8 mouse cellular contexts compared by ENCODE assay signal in the genomic region with DNA sequence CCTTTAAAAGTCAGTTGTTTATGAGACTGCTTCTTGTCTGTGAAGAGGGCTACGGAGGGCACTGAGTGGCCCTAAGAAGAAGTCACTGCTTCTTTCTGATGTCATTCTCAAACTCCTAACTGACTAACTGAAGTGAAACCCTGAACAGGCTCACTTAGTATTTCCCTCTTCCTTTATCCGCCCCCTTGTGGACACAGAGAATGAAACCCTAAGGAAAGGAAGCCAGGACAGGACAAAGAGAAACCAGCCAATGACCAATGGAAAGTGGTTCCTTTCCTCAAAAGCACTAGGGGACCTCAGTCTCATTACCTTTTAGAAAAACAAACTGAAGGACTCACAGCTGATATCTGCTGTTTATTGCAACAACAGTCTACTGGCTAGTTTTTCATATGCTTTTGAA. TPM values are rescaled to one million over a fixed set of nuclear protein-coding genes. Genes with fewer than 3 reads are reported as not detected.
DNase-seq lines count a peak whose midpoint lies in the region; ATAC-seq and TF ChIP-seq lines count a peak whose summit lies in the region.

No protein-coding gene starts in this region.

- no peak overlapping the region for H3K9ac ChIP-seq in hindbrain, embryonic 16.5 days (ENCODE audit: low read depth, low read length)
- no peak overlapping the region for H3K9ac ChIP-seq in kidney, postnatal 0 days (ENCODE audit: low read depth, low read length)

- H3K27me3 ChIP-seq in hindbrain, embryonic 10.5 days (ENCODE audit: insufficient read depth, poor library complexity, severe bottlenecking): no peaks in the 10 kb centered on the region
- H3K27me3 ChIP-seq in hindbrain, embryonic 16.5 days (replicated peaks; ENCODE audit: control insufficient read depth, insufficient read depth, low read length): no peaks in the 10 kb centered on the region
- H3K27me3 ChIP-seq in kidney, postnatal 0 days (ENCODE audit: insufficient read depth, low read length): no peaks in the 10 kb centered on the region

- H3K9me3 ChIP-seq in hindbrain, embryonic 10.5 days: no peaks in the 10 kb centered on the region
- no peaks in the 10 kb centered on the region for H3K9me3 ChIP-seq in hindbrain, embryonic 16.5 days (ENCODE audit: control insufficient read depth, low read length)
- no peaks in the 10 kb centered on the region for H3K9me3 ChIP-seq in kidney, postnatal 0 days (replicated peaks; ENCODE audit: low read length)

- H3K36me3 ChIP-seq in hindbrain, embryonic 10.5 days: peaks cover 27% of the 10 kb centered on the region
- H3K36me3 ChIP-seq in hindbrain, embryonic 16.5 days (ENCODE audit: control insufficient read depth, insufficient read depth, low read length): no peaks in the 10 kb centered on the region
- 0 out of 2 replicates have a peak, but pooled peaks cover 7% of the 10 kb centered on the region for H3K36me3 ChIP-seq in kidney, postnatal 0 days (ENCODE audit: insufficient read depth, low read length)

- WGBS in hindbrain, embryonic 10.5 days: 48% methylated on average over 2 of the region's 2 CpGs
- 39% methylated on average over 2 of the region's 2 CpGs for WGBS in hindbrain, embryonic 16.5 days
- 49% methylated on average over 2 of the region's 2 CpGs for WGBS in kidney, postnatal 0 days

- no peak overlapping the region for H3K4me2 ChIP-seq in hindbrain, embryonic 16.5 days (ENCODE audit: low read length)
- H3K4me2 ChIP-seq in kidney, postnatal 0 days (ENCODE audit: low read length): no peak overlapping the region

- H3K27ac ChIP-seq in hindbrain, embryonic 10.5 days: no peak overlapping the region
- H3K27ac ChIP-seq in hindbrain, embryonic 16.5 days (ENCODE audit: low read depth, low read length): no peak overlapping the region
- no peak overlapping the region for H3K27ac ChIP-seq in kidney, postnatal 0 days

- no peak for ATAC-seq in hindbrain, embryonic 16.5 days
- ATAC-seq in CD4-positive, CD25-positive, alpha-beta regulatory T cell, adult 4 months: peak; percentile 62
- ATAC-seq in kidney, postnatal 0 days (replicated peaks; ENCODE audit: low FRiP score, low read depth): no peak
- peak; percentile 89 for ATAC-seq in megakaryocyte progenitor cell, adult 5-6 weeks (replicated peaks; ENCODE audit: poor library complexity)

- peak; percentile 16 for DNase-seq in hindbrain, embryonic 10.5 days (ENCODE audit: low spot score)
- peak; percentile 19 for DNase-seq in 3134 (ENCODE audit: extremely low read depth, insufficient read length, low spot score)
- DNase-seq in embryo, embryonic 10.5 days (ENCODE audit: low spot score): peak; percentile 82
- peak; percentile 87 for DNase-seq in kidney, postnatal 0 days (ENCODE audit: low spot score)
- DNase-seq in urinary bladder, postnatal 10 days (ENCODE audit: low spot score): no peak

- H3K4me3 ChIP-seq in hindbrain, embryonic 10.5 days: no peak overlapping the region
- no peak overlapping the region for H3K4me3 ChIP-seq in hindbrain, embryonic 16.5 days (ENCODE audit: low read length)
- H3K4me3 ChIP-seq in kidney, postnatal 0 days (replicated peaks; ENCODE audit: low read depth, low read length): no peak overlapping the region

- H3K4me1 ChIP-seq in hindbrain, embryonic 10.5 days (replicated peaks): no peaks in the 10 kb centered on the region
- H3K4me1 ChIP-seq in hindbrain, embryonic 16.5 days (ENCODE audit: control insufficient read depth, insufficient read depth, low read depth, low read length): no peaks in the 10 kb centered on the region
- H3K4me1 ChIP-seq in kidney, postnatal 0 days (replicated peaks; ENCODE audit: insufficient read depth, low read length): no peaks in the 10 kb centered on the region

- TF ChIP-seq CTCF in kidney, postnatal 0 days (IDR thresholded peaks at IDR 0.05; ENCODE audit: low read depth): peak; percentile 84

RNA-seq across cellular contexts. Expression of a gene that starts 45.7 kb away (rescaled TPM):
- polyA plus RNA-seq in hindbrain, embryonic 10.5 days (2016; fragmentation: Nextera tagmentation; extraction: Ambion mirVana): 23.1 and 27.5 TPM in 2 replicates
- polyA plus RNA-seq in hindbrain, embryonic 16.5 days (2015; fragmentation: Nextera tagmentation; extraction: Ambion mirVana): 9.8 and 11.0 TPM in 2 replicates
- polyA plus RNA-seq in CD4-positive, CD25-positive, alpha-beta regulatory T cell, adult 4 months (2017; shearing (Covaris generic)): 10 to 100 TPM; 26.9 to 29.6 TPM
- 11.0 TPM in 2 replicates for polyA plus RNA-seq in kidney, postnatal 0 days (2015; fragmentation: Nextera tagmentation; extraction: Ambion mirVana)
- 37.2 and 38.5 TPM in 2 replicates for total RNA-seq in megakaryocyte progenitor cell, adult 5-6 weeks (2015)
- 31.2 and 43.2 TPM in 2 replicates for total RNA-seq in megakaryocyte progenitor cell, adult 5-6 weeks (2017)

RNA-seq across cellular contexts. Expression of a gene that starts 48.1 kb away (rescaled TPM):
- 107 and 111 TPM in 2 replicates for polyA plus RNA-seq in hindbrain, embryonic 10.5 days (2016; fragmentation: Nextera tagmentation; extraction: Ambion mirVana)
- 89.5 and 90.3 TPM in 2 replicates for polyA plus RNA-seq in hindbrain, embryonic 16.5 days (2015; fragmentation: Nextera tagmentation; extraction: Ambion mirVana)
- polyA plus RNA-seq in CD4-positive, CD25-positive, alpha-beta regulatory T cell, adult 4 months (2017; shearing (Covaris generic)): 100 to 1,000 TPM; 125 to 131 TPM
- polyA plus RNA-seq in kidney, postnatal 0 days (2015; fragmentation: Nextera tagmentation; extraction: Ambion mirVana): 80.6 and 84.4 TPM in 2 replicates
- 43.6 and 49.5 TPM in 2 replicates for total RNA-seq in megakaryocyte progenitor cell, adult 5-6 weeks (2015)
- total RNA-seq in megakaryocyte progenitor cell, adult 5-6 weeks (2017): 14.0 and 24.2 TPM in 2 replicates

Comparison
In these comparisons a context has a peak if more than half of its experiments do, and no peak if none do; other contexts are left out.
1. ATAC-seq: peak in CD4-positive, CD25-positive, alpha-beta regulatory T cell, adult 4 months (single experiment) and megakaryocyte progenitor cell, adult 5-6 weeks (single experiment); none in hindbrain, embryonic 16.5 days (single experiment) and kidney, postnatal 0 days (single experiment).